Mouse (Mus musculus): ENCODE measurements around the gene Ttc17.

Ttc17 gene

GRCm38 (mm10) chr2:94381057-94381647, 25.3 kb downstream of the Ttc17 start:
- DNase-seq (ENCODE audit: low spot score in 2 of 2) = no peak

GRCm38 (mm10) chr2:94378678-94379077, 27.8 kb downstream of the Ttc17 start:
- no peak for DNase-seq (ENCODE audit: low spot score in 2 of 2)

- DNase-seq (ENCODE audit: low spot score in 2 of 2) = no peak
These were observed 35.4 kb downstream of the Ttc17 start for GRCm38 (mm10) chr2:94371093-94371492.

GRCm38 (mm10) chr2:94363821-94364220, 42.7 kb downstream of the Ttc17 start:
- DNase-seq (ENCODE audit: low spot score in 2 of 2) = no peak

- no peak for DNase-seq (ENCODE audit: low spot score in 2 of 2)
These were observed 46.0 kb downstream of the Ttc17 start for GRCm38 (mm10) chr2:94360398-94360973.

GRCm38 (mm10) chr2:94348165-94348591, 58.3 kb downstream of the Ttc17 start:
- no peak for DNase-seq (ENCODE audit: low spot score in 2 of 2)

GRCm38 (mm10) chr2:94346746-94347145, 59.7 kb downstream of the Ttc17 start:
- DNase-seq (ENCODE audit: low spot score in 2 of 2) = no peak

GRCm38 (mm10) chr2:94344624-94345023, 61.9 kb downstream of the Ttc17 start:
- no peak for DNase-seq (ENCODE audit: low spot score in 2 of 2)

GRCm38 (mm10) chr2:94343290-94344285, 62.9 kb downstream of the Ttc17 start:
- DNase-seq (ENCODE audit: low spot score in 2 of 2) = no peak

GRCm38 (mm10) chr2:94340769-94341168, 65.7 kb downstream of the Ttc17 start:
- no peak for DNase-seq (ENCODE audit: low spot score in 2 of 2)

- DNase-seq (ENCODE audit: low spot score in 2 of 2) = no peak
These were observed 67.0 kb downstream of the Ttc17 start for GRCm38 (mm10) chr2:94339495-94339894.

- no peak for DNase-seq (ENCODE audit: low spot score in 2 of 2)
These were observed 70.2 kb downstream of the Ttc17 start for GRCm38 (mm10) chr2:94336336-94336735.

- no peak for DNase-seq (ENCODE audit: low spot score in 2 of 2)
These were observed 71.8 kb downstream of the Ttc17 start for GRCm38 (mm10) chr2:94334742-94335046.

- DNase-seq (ENCODE audit: low spot score in 2 of 2) = no peak
These were observed 72.4 kb downstream of the Ttc17 start for GRCm38 (mm10) chr2:94333841-94334741.

- DNase-seq (ENCODE audit: low spot score in 2 of 2) = no peak
These were observed 73.4 kb downstream of the Ttc17 start for GRCm38 (mm10) chr2:94333086-94333485.

- DNase-seq (ENCODE audit: low spot score in 2 of 2) = no peak
These were observed 77.2 kb downstream of the Ttc17 start for GRCm38 (mm10) chr2:94329336-94329735.

- DNase-seq (ENCODE audit: low spot score in 2 of 2) = no peak
These were observed 78.7 kb downstream of the Ttc17 start for GRCm38 (mm10) chr2:94327836-94328235.

- no peak for DNase-seq (ENCODE audit: low spot score in 2 of 2)
These were observed 86.7 kb downstream of the Ttc17 start for GRCm38 (mm10) chr2:94319780-94320179.

- DNase-seq (ENCODE audit: low spot score in 2 of 2) = no peak
These were observed 90.0 kb downstream of the Ttc17 start for GRCm38 (mm10) chr2:94316526-94316925.

- no peak for DNase-seq (ENCODE audit: low spot score in 2 of 2)
These were observed 102.5 kb downstream of the Ttc17 start for GRCm38 (mm10) chr2:94303984-94304383.

GRCm38 (mm10) chr2:94302393-94302792, 104.1 kb downstream of the Ttc17 start:
- no peak for DNase-seq (ENCODE audit: low spot score in 2 of 2)

GRCm38 (mm10) chr2:94301749-94302148, 104.7 kb downstream of the Ttc17 start:
- no peak for DNase-seq (ENCODE audit: low spot score in 2 of 2)
